Mouse (Mus musculus) gastrocnemius, postnatal 25 days (tissue): ENCODE data around the gene Scn8a. TPM values are rescaled to one million over a fixed set of nuclear protein-coding genes. Genes with fewer than 3 reads are reported as not detected.

ENCODE experiments used
- DNase-seq: peaks from one replicate; pipeline ENCODE4 v3.0.0; 2022
- long read RNA-seq, 2 experiments: library from polyadenylated mRNA; stranded (forward); transcript quantifications; one replicate each; pipeline ENCODE4 v2.0.0; 2021
- total RNA-seq, 2 experiments: library from RNA; stranded (reverse); gene quantifications; 1 replicate in 1 of 2; 2 replicates in 1 of 2; pipeline ENCODE4 v1.2.3; 2021

Gene Scn8a
- total RNA-seq = under 1 TPM; 0.13 to 0.32 TPM
- long read RNA-seq, experiment 1 = 0 reads
- long read RNA-seq, experiment 2 = 0 reads

DNA sequence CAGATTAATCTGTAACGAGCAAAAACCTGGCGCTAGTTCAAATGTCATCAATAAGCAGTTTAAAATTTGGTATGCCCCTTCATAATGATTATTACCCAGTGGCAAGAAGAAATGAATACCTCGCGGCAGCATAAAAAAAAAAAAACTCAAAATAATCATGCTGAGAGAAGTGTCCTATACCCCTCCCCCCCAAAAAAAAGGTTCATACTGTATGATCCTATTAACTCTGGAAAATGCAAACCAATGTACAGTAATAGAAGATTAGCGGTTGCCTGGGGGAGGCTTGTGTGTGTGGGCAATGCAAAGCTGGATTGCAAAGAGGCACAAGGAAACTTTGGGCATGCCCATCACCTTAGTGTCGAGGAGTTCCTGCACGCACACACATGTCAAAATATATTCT, at the start of gene Scn8a:
TSS of gene Scn8a (plus strand) at position 301 of the 400 bp plus-strand sequence.
- no peak for DNase-seq

DNA sequence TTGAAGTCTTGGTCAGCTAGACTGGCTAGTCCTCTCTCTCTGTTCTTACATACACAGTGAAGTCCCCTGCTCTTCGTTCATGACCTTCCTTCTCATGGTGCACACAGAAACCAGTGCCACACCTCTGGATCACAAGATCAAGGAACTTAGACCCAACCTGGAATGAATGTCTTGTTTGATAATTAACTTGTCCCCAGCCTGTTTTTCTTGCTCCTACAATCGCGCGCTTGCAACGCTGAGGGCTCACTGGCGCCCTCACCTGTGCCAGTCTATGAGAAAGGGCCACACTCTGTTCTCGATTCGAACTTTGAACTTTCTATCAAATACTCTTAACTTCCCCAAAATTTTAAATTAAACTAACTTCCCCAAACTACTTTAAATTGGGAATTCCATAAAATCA, 47.8 kb upstream of the Scn8a start:
- no peak for DNase-seq

DNA sequence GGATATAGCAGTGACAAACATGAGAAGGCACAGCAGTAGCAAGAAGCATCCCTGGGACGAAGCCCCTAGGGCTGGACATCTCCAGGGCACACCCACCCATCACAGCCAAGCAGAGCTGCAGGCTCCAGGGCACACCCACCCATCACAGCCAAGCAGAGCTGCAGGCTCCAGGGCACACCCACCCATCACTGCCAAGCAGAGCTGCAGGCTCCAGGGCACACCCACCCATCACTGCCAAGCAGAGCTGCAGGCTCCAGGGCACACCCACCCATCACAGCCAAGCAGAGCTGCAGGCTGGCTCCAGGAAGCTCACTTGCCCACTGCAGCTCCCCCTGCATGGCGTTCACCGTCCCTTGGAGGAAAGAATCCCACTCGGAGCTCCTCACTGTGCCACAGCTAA, 47.3 kb upstream of the Scn8a start:
- peak; percentile 36 for DNase-seq

DNA sequence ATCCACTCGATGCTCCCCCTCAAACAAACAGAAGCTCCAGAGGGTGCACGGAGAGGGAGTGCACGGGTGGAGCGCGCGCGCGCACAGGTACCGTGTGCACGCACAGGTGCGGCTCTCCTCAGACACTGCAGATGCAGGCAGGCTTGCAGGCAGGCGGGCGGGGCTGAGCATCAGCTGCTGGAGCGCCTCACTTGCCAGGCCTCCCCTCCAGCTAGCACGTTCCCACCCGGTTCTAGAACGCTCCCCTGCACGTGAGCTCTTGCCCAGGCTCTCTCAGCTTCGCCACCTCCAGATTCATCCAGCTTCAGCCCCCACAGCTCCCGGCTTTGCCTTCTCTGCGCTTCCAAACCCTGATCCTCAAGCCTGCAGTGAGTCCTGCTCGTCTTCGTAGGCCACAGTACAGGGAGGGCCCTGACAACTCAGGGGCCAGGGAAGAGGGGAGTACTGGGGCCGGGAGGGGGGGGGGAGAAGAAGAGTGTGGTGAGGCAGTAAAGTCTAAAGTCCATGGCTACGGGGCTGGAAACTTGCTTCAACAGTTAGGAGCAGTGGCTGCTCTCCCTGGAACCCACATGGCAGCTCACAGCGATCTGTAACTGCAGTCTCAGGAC, 44.3 kb upstream of the Scn8a start:
- no peak for DNase-seq

DNA sequence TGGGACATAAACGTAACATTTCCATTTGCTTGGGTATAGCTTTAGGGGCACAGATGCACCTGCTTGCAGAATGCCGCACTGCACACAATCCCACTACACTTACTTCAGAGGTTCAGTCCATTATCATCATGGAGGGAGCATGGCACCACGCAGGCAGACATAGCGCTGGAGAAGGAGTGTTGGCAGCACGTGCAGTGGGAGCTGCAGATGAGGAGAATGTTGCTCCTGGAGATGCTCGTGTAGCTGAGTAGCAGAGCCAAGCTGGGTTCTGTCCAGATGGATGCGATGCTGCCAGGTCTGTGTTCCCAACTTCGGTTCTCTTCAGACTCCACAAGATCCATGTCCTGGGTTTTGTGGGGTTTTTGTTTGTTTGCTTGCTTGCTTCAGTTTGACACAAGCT, 43.6 kb upstream of the Scn8a start:
- DNase-seq = no peak

DNA sequence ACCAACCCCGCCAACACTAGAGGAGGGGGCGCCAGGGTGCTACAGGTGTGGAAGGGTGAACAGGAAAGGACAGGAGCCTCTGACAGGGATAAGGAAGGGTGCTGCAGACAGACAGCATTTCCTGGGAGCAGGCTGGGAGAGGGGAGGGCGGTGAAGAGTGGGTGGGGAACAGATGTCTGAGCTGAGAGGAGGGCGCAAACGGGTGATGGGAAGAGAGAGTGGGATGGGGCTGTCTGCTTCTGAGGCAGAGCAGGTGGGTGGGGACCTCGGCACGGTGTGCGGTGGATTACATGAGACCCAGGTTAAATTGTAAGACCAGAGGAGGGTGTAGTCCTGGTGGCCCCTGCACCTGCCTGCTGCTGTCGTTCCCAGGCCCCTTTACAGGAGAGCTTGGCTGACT, 39.9 kb upstream of the Scn8a start:
- no peak for DNase-seq

DNA sequence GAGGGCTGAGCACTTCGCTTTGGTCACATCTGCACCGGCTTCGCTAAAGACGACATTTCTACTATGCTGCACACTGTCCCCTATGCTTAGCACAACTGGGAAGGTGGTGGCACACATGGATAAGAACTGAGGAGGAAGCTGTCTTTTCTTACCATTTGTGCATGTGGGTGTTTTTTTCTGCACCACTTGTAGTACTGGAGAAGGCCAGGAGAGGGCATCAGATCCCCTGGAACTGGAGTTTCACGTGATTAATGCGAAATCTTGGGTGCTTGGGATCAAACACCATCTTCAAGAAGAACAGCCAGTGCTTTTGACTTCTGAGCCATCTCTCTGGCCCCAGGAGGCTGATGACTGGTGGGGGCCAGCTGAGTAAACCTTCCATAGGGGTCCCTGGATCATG, 39.0 kb upstream of the Scn8a start:
- no peak for DNase-seq

DNA sequence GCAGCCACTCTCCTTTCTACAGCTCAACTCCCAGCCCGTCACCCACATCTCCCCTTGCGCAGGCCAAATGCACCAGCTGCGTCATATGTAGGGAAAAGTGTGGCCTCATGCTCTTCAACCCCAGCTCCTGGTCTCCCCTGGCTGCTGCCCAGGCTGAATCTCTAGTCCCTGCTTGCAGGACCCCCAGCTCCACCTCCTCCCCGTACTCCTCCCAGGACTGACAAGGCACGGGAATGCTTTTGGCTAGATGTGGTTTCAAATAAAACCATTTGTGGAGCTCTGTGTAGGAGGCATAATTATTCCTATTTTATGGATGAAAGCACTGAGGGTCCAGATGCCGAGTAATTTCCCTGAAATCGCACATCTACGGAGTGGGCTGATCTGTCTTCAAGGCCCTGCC, 37.5 kb upstream of the Scn8a start:
- DNase-seq = no peak

DNA sequence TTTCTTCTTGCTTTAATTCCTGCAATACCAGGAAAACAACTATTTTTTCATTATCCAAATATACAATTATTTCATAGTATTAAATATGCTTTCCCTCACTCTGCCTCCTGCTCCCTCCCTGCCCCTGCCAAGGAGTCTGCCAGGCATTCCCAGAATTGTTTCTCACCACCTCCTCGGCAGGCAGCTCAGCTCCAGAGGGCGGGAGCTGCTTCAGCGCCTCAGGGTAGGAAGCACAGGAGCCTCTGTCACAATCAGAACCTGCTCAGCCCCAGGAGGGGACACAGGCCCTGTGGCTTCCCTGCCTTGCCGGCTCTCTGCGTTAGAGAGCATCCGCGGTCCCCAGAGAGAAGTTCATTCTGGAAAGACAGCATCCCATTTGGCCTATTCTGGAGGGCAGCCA, 36.9 kb upstream of the Scn8a start:
- DNase-seq = no peak

DNA sequence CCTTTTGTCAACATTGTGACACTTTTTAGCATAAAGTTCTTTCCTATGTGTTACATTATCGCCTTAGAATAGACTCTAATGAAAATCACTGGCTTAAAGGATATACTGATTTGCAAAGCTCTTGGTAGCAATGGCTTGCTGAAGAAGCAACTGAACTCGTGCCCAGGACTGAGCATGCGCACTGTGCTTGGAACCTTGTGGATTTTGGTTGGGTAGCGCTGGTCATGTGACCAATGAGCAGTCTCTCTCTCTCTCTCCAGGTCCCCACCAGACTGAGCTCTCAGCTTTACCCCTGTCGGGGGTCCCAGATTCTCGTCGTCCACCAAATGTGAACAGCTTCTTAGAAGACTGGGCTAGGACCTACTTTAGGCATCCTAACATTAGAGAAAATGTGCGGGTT, 32.9 kb upstream of the Scn8a start:
- no peak for DNase-seq

DNA sequence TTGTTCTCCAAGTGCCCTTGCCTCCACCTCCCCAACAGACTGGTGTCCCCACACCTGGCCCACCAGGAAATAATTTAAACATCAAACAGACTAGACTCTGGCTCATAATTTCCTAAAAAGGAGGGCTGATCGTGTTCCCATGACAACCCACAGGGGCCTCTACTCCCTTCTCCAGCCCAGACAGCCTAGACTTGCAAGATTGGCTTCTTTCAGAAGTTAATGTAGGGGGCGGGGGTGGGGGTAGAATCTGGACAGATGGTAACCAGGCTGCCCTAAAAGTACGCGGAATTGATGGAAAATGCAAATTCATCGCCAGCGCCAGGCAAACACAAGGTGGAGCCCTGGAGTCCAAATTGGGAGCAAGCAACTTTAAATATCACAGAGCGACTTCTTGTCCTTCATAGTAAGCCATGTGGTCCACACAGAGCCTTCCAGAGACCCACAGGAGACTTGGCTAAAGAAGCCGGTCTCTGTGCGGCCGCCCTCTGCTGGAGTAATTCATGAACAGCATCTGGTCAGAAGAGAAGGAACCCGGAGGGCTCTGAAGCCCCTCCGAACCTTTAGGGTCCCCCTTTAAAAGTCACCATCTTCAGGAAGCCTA, 31.0 kb upstream of the Scn8a start:
- DNase-seq = peak; percentile 20

DNA sequence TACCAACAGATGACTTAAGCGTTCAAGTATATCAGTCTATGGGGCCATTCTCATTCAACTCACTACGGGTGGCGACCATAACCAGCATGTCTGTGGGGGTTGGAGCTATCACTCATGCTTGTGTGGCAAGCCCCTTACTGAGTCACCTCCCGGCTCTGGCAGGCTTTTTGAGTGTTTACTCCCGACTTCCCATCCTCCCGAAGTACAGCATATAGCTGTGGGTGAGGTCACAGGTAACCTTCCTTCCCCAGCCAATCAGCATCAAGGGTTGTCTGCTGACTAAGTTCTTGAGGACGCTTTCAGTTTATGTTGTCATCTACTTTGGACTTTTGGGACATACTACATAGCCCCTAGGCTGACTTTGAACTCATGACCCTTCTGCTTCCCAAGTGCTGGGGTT, 25.3 kb upstream of the Scn8a start:
- no peak for DNase-seq

DNA sequence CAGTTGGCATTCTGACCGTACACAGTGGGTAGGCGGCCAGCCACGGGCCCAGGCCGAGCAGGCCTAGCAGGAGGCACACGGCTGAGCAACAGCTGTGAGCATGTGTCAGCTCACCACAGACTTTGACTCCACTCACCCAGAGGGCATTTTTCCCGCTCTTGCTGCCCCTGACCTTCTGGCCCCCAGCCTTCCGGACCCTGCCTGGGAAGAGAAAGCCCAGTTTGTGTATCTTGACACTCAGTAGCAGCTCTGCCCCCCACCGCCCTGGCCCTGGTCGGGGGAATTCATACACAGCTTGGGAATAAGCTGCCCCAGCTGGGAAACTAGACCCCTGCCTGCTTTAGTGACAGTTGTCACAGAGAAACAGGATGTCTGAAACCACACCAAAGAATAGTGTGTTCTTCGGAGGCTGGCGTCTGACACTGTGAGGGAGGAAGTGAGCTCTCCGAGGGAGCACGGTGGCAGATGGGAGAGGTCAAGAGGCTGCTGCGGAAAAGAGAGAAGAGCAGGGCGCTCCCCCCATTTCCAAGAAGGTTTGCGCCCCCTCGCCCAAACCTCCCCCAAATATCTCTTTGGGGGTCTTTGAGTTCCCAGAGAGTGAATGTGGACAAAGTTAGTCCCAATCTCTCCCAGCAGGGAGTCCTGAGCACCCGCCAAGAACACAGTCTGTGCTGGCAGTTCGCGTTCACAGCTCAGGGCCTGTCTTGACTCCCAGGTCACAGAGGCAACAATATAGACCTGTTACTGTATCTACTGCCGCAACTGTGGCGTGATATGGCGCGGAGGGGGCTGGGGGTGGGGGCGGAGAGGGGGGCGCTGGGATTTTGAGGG, 24.4 kb upstream of the Scn8a start:
- DNase-seq = no peak

DNA sequence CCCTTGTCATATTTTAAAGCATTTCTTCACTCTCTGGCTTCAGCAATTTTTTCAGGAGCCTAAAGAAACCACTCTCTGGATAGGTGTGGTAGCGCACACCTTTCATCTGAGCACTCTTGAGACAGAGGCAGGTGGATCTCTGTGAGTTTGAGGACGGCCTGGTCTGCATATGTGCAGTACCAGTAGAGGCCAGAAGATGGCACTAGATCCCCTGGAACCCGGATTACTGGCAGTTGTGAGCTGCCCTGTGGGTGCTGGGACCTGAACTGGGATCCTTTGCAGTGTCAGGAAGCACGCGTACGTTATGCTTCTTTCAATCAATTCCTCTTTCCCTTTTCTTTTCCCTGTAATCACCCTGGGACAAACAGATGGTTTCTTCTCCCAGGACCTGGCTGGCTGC, 22.5 kb upstream of the Scn8a start:
- DNase-seq = no peak

DNA sequence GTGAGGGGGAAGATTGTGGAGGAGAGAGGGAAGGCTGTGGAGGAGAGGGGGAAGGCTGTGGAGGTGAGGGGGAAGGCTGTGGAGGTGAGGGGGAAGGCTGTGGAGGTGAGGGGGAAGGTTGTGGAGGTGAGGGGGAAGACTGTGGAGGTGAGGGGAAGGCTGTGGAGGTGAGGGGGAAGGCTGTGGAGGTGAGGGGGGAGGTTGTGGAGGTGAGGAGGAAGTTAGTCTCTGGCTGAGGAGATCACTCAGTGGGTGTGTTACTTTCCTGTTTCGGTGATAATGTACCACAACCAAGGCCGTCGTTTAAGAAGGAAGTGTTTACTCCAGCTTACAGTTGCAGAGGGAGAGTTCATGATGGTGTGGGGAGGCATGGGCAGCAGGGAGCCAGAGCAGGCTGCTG, 12.1 kb upstream of the Scn8a start:
- no peak for DNase-seq

DNA sequence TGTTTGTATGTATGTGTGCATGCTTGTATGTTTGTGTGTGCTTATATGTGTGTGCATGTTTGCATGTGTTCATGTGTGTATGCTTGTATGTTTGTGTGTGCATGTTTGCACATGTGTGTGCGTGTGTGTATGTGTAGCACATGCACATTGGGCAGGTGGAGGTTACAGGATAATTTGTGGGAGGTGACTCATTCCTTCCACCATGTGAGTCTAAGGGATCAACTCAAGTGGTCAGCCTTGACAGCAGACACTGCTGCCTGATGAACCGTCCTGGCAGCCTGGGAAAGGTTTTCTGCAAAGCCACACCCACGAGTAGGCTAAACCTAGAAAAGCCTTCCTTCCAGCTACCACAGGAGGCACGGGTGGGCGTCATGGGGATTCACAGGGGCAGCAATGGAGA, 8.8 kb upstream of the Scn8a start:
- no peak for DNase-seq

DNA sequence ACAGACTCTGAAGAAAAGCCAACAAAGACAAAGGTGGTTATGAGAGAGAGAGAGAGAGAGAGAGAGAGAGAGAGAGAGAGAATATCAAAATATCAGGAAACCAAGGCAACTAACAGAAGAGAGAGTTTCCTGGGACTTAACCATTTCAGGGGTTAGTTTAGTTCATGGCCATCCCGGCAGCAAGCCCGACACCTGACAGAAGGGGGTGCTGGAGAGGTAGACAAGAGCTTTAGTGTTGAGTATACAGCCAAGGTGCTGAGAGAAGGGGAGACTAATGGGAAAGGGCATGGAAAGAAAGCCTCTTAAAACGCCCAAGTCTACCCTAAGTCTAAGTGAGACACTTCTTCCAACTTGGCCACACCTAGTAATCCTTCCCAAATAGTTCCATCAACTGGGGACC, 4.1 kb upstream of the Scn8a start:
- DNase-seq = no peak

DNA sequence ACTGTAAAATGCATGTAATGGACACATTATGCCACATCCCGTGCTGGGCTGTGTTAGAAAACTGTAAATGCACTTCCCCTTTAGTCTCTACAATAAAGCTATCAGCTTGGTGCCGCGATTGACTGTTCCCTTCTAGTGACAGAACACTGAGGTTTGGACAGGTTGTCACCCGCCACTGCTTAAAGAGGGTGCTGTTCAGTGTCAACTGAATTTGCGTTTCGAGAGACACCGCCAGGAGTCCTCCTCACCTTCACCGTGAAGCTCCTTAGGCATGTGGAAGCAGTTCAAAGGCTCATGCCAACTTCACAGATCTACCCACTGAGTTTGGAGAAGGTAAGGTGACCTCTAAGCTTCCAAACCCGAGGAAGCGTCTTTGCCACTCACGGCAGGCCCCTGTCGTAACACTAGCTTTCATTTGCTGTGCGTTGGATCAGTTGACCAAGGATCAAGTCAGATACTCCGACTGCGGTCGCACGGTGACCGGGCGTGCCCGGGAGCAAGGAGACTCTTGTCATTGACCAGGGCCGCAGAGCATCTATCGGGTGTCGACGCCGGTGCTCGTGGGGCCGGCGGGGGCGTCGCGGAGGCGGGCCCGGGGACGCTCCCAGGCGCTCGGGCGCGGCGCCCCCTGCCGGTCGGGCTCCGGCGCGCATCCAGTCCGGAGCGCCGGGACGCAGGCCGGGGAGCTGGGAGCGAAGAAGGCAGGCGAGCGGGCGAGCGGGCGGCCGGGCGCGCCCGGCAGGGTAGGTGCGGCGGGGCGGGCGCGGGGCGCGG, 530 bp downstream of the Scn8a start:
- DNase-seq = peak; percentile 14

DNA sequence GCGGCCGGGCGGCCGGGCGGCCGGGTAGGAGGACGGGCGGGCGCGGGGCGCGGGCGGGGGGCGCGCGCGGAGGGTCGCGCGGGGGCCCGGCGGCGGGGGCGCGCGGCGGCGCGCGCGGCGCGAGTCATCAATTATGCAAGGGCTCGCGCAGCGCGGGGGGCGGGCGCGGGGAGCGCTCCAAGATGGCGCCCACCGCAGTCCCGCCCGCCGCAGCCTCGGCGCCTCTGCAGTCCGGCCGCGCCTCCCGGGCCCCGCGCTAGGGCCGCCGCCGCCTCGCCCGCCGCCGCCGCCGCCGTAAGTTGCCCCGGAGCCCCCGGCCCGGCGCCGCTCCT, 1.1 kb downstream of the Scn8a start:
- DNase-seq = no peak

DNA sequence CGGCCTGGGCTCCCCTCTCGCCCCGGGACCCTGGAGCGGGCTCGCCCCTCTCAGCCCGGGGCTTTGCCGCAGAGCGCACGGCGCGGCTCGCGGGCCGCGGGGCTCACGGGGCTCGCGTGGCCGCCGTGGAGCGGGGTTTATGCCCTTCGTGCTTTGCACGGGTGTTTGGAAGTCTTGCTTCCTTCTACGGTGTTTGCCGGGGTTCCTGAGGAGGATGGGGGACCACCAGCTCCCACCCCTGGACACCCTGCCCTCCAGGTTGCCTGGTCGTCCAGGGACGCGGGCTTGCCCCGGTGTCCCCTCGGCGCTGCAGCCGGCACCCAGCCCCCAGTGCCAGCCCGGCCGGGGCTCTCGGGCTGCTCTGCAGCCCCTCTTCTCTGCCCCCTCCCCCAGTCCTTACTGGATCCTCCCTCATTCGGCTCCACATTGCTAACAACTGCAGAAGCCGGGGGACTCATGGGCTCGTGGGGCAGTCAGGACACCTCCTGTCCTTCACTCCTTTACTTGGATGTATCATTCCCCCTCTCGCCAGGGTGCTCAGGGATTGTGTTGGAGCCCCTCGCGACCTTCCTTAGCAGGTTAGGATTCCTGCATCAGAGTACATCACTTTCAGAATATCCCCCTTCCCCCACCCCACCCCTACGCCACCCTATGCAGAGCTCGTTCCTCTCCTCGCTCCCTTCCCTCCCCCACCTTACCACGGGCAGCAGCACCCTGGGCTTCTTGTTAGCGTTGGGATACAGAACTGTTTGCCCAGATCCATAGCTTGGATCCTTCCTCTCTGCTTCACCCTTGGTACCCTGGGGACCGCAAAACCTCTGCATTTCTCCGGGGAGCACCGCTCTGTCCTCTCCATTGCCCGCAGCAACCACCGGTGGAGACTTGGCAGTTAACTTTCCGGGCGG, 1.7 kb downstream of the Scn8a start:
- DNase-seq = no peak

DNA sequence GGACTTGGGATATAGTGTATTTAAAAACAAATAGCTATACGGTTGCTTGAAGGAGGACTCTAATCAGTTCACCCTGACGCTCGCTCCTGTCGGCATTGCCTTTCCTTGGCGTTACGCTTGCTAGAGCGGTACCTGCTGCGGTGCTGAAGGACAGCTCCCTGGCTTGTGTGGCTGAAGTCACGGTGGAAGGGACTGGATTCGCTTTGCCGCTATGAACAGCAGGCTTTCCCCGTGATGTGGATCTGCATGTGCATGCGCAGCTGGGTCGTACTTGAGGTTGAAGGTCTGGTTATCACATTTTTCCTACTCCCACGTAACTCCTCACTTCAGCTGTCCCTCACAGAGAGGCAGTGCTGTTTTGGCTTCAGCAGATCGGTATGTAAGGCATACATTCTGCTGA, 3.5 kb downstream of the Scn8a start:
- peak; percentile 32 for DNase-seq

DNA sequence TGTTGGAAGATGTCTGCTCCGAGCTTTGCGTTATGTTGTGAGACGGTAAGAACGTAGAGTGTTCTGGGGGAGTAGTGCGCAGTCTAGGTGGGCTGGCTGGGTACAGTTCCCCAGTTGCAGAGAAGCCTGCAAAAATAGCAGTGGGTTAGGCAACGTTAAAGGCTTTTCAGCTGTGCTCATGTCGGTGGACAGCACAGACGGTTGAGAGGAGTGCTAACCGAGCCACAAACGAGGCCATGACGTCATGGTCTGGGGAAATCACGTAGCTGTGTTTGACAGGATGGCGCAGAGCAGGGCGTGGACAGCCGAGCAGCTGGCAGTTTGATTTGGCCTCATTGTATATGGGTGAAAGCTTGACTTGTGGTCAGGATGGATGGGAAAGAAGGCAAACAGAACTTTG, 9.4 kb downstream of the Scn8a start:
- DNase-seq = no peak
